Mouse (Mus musculus) intestine, embryonic 14.5 days (tissue): ENCODE measurements around the gene Dnajb13. TPM values are rescaled to one million over a fixed set of nuclear protein-coding genes. Genes with fewer than 3 reads are reported as not detected.

Experiments
- ATAC-seq: fragments of 200-750 bp; cut with Nextera tagmentation; replicated peaks from 2 replicates; pipeline ENCODE4 v1.8.0; 2017; ENCODE audit warnings: low read depth, moderate number of reproducible peaks, moderate TSS enrichment, moderate library complexity; ENCODE audit not compliant: low FRiP score, low TSS enrichment
- DNase-seq: peaks from one replicate; pipeline ENCODE4 v3.0.0-alpha.2; 2018; ENCODE audit warnings: low spot score
- H3K27ac ChIP-seq: fragments of 300-500 bp; sonication (generic); 2 replicates; pipeline ENCODE4 v1.5.1; 2014; ENCODE audit warnings: low read depth, mild to moderate bottlenecking, control low read depth
- H3K27me3 ChIP-seq: fragments of 300-500 bp; sonication (generic); replicated peaks from 2 replicates; pipeline ENCODE4 v1.6.1; 2014; ENCODE audit warnings: low read length, control low read depth; ENCODE audit not compliant: control insufficient read depth, insufficient read depth
- H3K36me3 ChIP-seq: fragments of 300-500 bp; sonication (generic); 2 replicates; pipeline ENCODE4 v1.6.1; 2014; ENCODE audit warnings: low read length, control low read depth; ENCODE audit not compliant: control insufficient read depth, insufficient read depth
- H3K4me1 ChIP-seq: fragments of 300-500 bp; sonication (generic); replicated peaks from 2 replicates; pipeline ENCODE4 v1.6.1; 2014; ENCODE audit warnings: low read length, control low read depth, mixed read lengths; ENCODE audit not compliant: control insufficient read depth, insufficient read depth
- H3K4me2 ChIP-seq: fragments of 300-500 bp; sonication (generic); 2 replicates; pipeline ENCODE4 v1.6.1; 2014; ENCODE audit warnings: low read length
- H3K4me3 ChIP-seq: fragments of 300-500 bp; sonication (generic); 2 replicates; pipeline ENCODE4 v1.5.1; 2014; ENCODE audit warnings: low read depth, low read length, control low read depth, mixed read lengths
- H3K9ac ChIP-seq: fragments of 300-500 bp; sonication (generic); 2 replicates; pipeline ENCODE4 v1.6.1; 2014; ENCODE audit warnings: mild to moderate bottlenecking, low read length
- H3K9me3 ChIP-seq: fragments of 300-500 bp; sonication (generic); 2 replicates; pipeline ENCODE4 v1.6.1; 2016; ENCODE audit warnings: low read length, control low read depth; ENCODE audit not compliant: control insufficient read depth
- WGBS: fragments of 180-500 bp; shearing (Covaris S2); extraction: QIAGEN DNeasy Blood & Tissue Kit; methylation state at CpG from one replicate; pipeline ENCODE4 v1.1.7; 2014; 5-methylcytosine and 5-hydroxymethylcytosine counted together
- polyA plus RNA-seq: library from polyadenylated mRNA; unstranded; fragments of >200 nt; fragmentation: Nextera tagmentation; extraction: Ambion mirVana; gene quantifications from 2 replicates; pipeline ENCODE4 v1.2.1, GENCODE M21; 2014

Dnajb13 gene
- polyA plus RNA-seq, 1 experiment from 2014 or later = 0.24 TPM

DNA sequence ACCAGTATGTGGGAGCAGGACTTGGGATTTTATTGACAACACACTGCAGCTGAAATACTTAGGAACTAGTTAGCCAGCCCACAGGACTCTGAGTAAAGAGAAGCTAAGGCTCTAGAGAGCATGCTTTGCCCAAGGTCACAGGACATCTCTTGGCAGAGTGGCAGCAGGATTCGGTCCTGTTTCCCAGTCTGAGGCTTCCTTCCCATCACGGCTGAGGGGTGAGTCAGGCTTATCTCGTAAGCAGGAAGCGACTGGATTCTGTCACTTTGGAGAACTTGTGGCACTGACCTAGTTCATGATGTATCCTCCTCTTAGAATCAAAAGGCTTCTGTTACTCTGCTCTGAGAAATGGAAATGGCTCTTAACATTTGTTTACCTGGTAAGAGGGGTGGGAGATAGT lies 32.9 kb upstream of the Dnajb13 start:
- Histone ChIP-seq H3K4me3 (no peak overlapping the region), H3K4me2 (no peak overlapping the region), H3K27ac (no peak overlapping the region), H3K36me3 (peaks cover 47% of the 10 kb centered on the region), H3K27me3 (no peaks in the 10 kb centered on the region), H3K4me1 (no peaks in the 10 kb centered on the region), H3K9me3 (no peaks in the 10 kb centered on the region), H3K9ac (no peak overlapping the region)
- 31% methylated on average over 4 of the region's 4 CpGs for WGBS
- ATAC-seq (no peak), DNase-seq (no peak)

DNA sequence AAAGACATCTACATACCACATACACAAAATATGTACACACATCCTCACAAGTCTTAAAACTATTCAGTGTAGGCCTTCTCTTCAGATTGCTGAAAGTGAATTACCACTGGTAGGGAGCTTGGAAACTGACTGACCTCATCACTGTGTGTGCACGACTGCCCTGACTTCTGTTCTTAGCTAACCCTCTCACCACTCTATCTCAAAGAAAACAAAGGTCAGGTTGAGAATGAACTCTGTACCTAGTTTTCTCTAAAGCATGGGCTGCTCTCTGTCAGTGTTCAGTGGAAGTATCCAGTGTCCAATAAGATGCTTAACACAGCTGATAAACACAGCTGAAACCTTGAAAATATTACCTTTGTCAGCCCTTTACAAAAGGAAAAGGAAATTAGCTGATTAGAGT lies 29.7 kb upstream of the Dnajb13 start:
- H3K4me1 ChIP-seq = no peaks in the 10 kb centered on the region
- H3K4me2 ChIP-seq = no peak overlapping the region
- no peak overlapping the region for H3K27ac ChIP-seq
- H3K4me3 ChIP-seq = no peak overlapping the region
- H3K36me3 ChIP-seq = peaks cover 34% of the 10 kb centered on the region
- no peaks in the 10 kb centered on the region for H3K27me3 ChIP-seq
- 57% methylated on average over 1 of the region's 1 CpGs for WGBS
- H3K9me3 ChIP-seq = no peaks in the 10 kb centered on the region
- ATAC-seq (peak; percentile 46; the same call in 1 of the 2 replicates), DNase-seq (no peak)
- H3K9ac ChIP-seq = no peak overlapping the region

DNA sequence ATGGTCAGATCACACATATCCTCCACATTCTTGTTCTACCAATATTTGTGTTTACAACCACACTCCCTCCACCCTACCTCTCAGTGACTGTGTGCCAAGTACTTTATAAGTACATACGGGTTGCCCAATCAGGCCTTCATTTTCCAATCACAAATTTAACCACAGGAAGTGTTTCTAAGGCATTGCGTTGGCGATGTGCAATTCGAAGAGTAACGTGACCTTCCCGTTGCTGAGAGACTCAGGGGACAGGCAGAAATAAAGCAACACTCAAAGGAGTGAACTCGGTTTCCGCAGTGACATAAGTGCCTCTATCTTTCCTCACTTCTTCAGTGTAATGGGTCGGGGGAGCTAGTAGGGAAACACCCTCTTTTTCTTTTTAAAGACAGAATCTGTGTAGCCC lies 24.8 kb upstream of the Dnajb13 start:
- no peaks in the 10 kb centered on the region for H3K27me3 ChIP-seq
- WGBS = 94% methylated on average over 9 of the region's 9 CpGs
- no peak overlapping the region for H3K9ac ChIP-seq
- peaks cover 18% of the 10 kb centered on the region for H3K36me3 ChIP-seq
- H3K4me2 ChIP-seq = no peak overlapping the region
- DNase-seq (no peak), ATAC-seq (no peak)
- H3K4me3 ChIP-seq = no peak overlapping the region
- no peaks in the 10 kb centered on the region for H3K9me3 ChIP-seq
- H3K4me1 ChIP-seq = no peaks in the 10 kb centered on the region; the same call in 1 of the 2 replicates
- no peak overlapping the region for H3K27ac ChIP-seq

DNA sequence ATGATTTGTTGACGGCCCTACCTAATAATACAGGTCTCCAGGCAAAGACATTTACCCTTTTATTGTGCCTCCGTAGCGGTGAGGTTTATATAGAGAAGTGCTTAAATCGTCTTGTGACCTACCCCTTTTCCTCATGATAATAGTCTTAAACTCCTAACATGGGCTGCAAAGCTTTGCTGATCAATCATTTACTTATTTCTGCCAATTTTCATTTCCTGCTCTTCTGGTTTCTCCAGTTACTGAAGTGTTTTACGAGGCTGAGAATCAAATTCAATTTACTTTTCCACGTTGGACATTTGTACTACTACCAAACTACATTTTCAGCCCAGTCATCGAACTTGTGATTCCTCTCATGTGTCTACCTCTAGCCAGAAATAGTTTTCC lies 22.8 kb upstream of the Dnajb13 start:
- peak overlapping the region; percentile 56 for H3K4me2 ChIP-seq
- peaks cover 18% of the 10 kb centered on the region for H3K36me3 ChIP-seq
- peak overlapping the region; percentile 64 for H3K4me3 ChIP-seq
- no peak for ATAC-seq
- WGBS = 27% methylated on average over 7 of the region's 7 CpGs
- H3K4me1 ChIP-seq = peaks cover 6% of the 10 kb centered on the region
- no peaks in the 10 kb centered on the region for H3K9me3 ChIP-seq
- DNase-seq = no peak
- peak overlapping the region; percentile 79 for H3K27ac ChIP-seq
- H3K9ac ChIP-seq = peak overlapping the region; percentile 61
- no peaks in the 10 kb centered on the region for H3K27me3 ChIP-seq

DNA sequence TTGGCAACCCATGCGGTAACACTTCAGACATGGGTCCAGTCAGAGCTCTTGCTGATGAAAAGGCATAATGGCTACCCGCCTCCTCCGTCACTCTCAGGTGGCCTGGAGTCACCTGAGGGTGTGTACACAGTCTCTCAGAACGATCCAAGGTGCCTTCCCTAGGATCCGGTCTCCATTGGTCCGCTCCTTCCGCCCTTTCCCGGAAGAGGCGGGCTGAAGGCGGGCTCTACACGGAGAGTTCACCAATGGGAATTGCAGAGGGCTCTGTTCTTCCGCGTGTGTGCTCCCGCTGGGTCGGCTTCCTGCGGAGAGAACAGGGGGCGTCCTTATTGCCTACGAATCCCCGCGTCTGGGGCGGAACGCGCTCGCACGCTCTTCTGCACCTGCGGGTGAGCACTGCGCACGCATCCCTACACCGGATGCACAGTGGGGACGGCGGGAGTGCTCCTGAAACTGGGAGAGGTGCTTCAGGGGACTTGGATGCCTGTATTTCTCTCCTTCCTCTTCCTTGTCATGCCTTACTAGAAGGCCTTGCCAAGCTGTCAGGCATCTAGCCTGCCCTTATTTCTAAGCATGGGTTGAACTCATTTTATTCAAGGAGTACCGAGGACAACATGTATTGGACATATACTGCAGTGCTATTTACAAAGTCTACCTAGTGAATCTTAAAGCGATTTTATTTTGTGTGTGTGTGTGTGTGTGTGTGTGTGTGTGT lies 22.2 kb upstream of the Dnajb13 start, which contains the start of gene Coa4:
Gene Coa4 (plus strand): TSS at position 268 of the 715 bp plus-strand sequence.
- H3K4me1 ChIP-seq = peaks cover 6% of the 10 kb centered on the region
- WGBS = under 1% methylated on average over 33 of the region's 33 CpGs
- peak within 1 kb of the TSS; percentile 64 for H3K4me3 ChIP-seq
- peak; percentile 89 for DNase-seq
- H3K27me3 ChIP-seq = no peaks in the 10 kb centered on the region
- ATAC-seq = peak; percentile 99
- H3K4me2 ChIP-seq = peak within 1 kb of the TSS; percentile 56
- no peaks in the 10 kb centered on the region for H3K9me3 ChIP-seq
- peaks cover 18% of the 10 kb centered on the region for H3K36me3 ChIP-seq
- H3K27ac ChIP-seq = peak within 1 kb of the TSS; percentile 79
- peak within 1 kb of the TSS; percentile 61 for H3K9ac ChIP-seq

DNA sequence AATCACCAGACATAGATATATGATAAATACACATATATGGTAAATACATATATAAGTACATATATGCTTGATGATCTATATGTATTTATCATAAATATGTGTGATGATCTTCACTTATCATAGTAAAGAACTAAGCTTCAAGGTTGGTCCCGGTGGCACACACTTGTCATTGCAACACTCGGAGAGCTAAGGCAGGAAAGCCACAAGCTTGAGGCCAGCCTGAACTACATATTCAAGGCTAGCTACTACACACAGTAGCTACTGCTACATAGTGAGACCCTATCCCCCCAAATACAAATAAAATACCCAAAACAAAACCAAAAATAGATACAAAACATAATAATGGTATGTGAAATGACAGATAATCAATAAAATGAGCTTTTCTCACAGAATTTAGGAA lies 21.1 kb upstream of the Dnajb13 start:
- Histone ChIP-seq H3K9me3 (no peaks in the 10 kb centered on the region), H3K9ac (no peak overlapping the region), H3K4me3 (no peak overlapping the region), H3K4me1 (peaks cover 6% of the 10 kb centered on the region), H3K36me3 (peaks cover 18% of the 10 kb centered on the region), H3K27me3 (no peaks in the 10 kb centered on the region), H3K4me2 (no peak overlapping the region), H3K27ac (no peak overlapping the region)
- no peak for DNase-seq
- WGBS = 84% methylated on average over 2 of the region's 2 CpGs
- no peak for ATAC-seq

DNA sequence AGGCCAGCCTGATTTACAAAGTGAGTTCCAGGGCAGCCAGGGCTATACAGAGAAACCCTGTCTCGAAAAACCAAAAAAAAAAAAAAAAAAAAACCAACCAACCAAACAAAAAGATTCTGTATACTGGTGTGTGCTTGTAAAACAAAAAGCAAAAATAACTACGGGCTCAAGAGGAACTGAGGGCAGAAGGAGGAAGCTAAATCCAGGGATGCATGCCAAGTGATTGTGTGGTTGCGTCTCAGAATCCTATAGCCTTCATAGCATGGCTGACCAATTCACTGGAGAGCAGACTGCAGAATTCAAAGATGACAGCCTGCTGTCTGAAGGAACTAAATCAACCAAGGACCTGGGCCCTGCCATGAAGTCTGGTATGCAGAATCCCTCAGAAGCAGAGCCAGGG lies 19.5 kb upstream of the Dnajb13 start:
- Histone ChIP-seq H3K9me3 (no peaks in the 10 kb centered on the region), H3K4me2 (no peak overlapping the region), H3K4me3 (no peak overlapping the region), H3K27me3 (no peaks in the 10 kb centered on the region), H3K9ac (no peak overlapping the region), H3K36me3 (peaks cover 6% of the 10 kb centered on the region), H3K4me1 (peaks cover 6% of the 10 kb centered on the region), H3K27ac (no peak overlapping the region)
- ATAC-seq (no peak), DNase-seq (no peak)
- WGBS = 76% methylated on average over 3 of the region's 3 CpGs

DNA sequence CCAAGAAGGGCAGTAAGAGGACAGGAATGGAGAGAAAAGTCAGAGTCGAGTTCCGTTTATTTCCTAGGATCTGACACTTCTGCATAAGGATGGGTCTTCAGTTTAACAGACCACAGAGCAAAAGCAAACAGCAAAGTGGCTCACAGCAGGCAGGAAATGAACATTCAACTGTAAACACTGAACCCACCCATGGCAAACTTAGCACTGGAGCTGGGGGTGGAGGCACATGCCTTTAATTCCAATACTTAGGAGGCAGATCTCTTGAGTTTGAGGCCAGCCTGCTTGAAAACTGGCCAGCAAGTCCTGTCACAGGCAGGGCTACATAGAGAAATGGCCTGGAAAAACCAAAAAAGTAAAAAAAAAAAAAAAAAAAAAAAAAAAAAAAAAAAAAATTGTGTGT lies 18.7 kb upstream of the Dnajb13 start:
- H3K36me3 ChIP-seq = no peaks in the 10 kb centered on the region
- no peak overlapping the region for H3K9ac ChIP-seq
- H3K4me2 ChIP-seq = no peak overlapping the region
- 0 out of 2 replicates have a peak overlapping the region, but pooled peaks have one; percentile 47 for H3K27ac ChIP-seq
- no peaks in the 10 kb centered on the region for H3K9me3 ChIP-seq
- WGBS = 25% methylated on average over 2 of the region's 2 CpGs
- peaks cover 6% of the 10 kb centered on the region for H3K4me1 ChIP-seq
- H3K27me3 ChIP-seq = no peaks in the 10 kb centered on the region
- no peak for DNase-seq
- ATAC-seq = no peak
- no peak overlapping the region for H3K4me3 ChIP-seq

DNA sequence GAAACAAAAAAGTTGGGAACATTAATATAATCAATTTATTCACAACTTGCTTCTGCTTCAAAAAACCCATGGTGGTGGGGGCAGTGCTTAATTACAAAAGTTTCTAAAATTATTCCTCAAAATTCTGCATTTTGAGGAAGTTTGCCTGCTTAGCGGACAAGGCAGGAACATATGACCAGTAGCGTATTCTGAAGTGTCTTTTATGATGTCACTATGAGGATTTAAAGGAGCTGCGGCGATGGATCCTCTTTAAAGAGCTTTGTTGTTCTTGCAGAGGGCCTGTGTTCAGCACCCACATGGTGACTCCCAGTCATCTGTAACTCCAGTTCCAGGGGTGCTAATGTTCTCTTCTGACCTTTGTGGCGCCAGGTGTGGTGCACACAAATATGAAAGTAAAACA lies 16.0 kb upstream of the Dnajb13 start:
- peaks cover 6% of the 10 kb centered on the region for H3K4me1 ChIP-seq
- H3K4me2 ChIP-seq = no peak overlapping the region
- no peaks in the 10 kb centered on the region for H3K27me3 ChIP-seq
- DNase-seq (no peak), ATAC-seq (no peak)
- H3K9me3 ChIP-seq = no peaks in the 10 kb centered on the region
- H3K4me3 ChIP-seq = no peak overlapping the region
- WGBS = 87% methylated on average over 5 of the region's 5 CpGs
- no peak overlapping the region for H3K9ac ChIP-seq
- no peak overlapping the region for H3K27ac ChIP-seq
- no peaks in the 10 kb centered on the region for H3K36me3 ChIP-seq
